Mouse (Mus musculus): ENCODE results near the gene Eid3. TPM values are rescaled to one million over a fixed set of nuclear protein-coding genes. Genes with fewer than 3 reads are reported as not detected.

Eid3 gene
- polyA plus RNA-seq, 1 experiment from 2014 or later, result 0.19 TPM

DNA sequence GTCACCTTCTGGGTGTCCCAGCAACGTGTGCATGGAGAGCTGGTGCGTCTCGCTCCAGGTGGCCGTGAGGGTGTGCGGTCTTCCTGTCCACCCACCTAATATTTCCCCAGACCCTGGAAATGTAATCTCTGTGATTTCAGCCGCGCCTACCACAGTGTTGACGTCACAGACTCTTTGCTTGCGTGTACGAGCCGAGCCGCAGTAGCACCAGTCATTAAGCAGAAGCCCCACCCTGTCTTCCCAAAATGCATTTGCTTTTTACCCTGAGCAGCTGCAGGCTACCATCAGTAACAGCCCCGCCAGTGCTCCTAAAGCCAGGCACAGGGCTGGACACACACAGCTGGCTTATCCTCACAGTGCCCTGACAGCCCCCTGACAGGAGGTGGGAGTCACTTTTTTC is 31.5 kb downstream of the Eid3 start:
- no peak overlapping the region for H3K27ac ChIP-seq

DNA sequence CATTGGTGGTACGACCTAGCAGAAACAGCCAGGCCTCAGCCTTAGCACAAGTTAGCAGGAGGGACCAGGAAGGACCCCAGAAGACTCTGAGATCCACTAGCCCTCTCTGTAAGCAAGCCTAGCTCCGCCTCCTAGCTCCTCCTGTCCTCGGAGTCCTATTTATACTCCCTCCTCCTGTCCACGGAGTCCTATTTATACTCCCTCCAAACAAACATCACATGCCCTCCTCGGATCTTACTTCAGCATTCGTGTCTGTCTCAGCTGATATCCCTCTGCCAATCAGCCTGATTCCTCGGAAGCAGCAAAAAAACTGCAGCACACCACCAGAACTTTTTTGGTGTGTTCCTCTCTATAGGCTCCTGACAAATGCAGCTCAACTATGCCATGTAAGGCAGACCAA is 32.5 kb downstream of the Eid3 start:
- Histone ChIP-seq H3K9me3 (replicated peaks) (no peaks in the 10 kb centered on the region), H3K4me1 (0 out of 2 replicates have a peak, but pooled peaks cover 3% of the 10 kb centered on the region), H3K4me2 (no peak overlapping the region), H3K4me3 (replicated peaks) (no peak overlapping the region), H3K36me3 (peaks cover 44% of the 10 kb centered on the region), H3K9ac (no peak overlapping the region), H3K27me3 (no peaks in the 10 kb centered on the region), H3K27ac (no peak overlapping the region)
- no peak for ATAC-seq (replicated peaks; ENCODE audit: low FRiP score)
- 53% methylated on average over 7 of the region's 7 CpGs for WGBS

More for the DNA sequence above, 31.5 kb downstream of the Eid3 start:
- Histone ChIP-seq H3K4me3 (replicated peaks) (no peak overlapping the region), H3K4me1 (0 out of 2 replicates have a peak, but pooled peaks cover 3% of the 10 kb centered on the region), H3K9ac (no peak overlapping the region), H3K36me3 (peaks cover 53% of the 10 kb centered on the region), H3K27me3 (no peaks in the 10 kb centered on the region), H3K9me3 (replicated peaks) (no peaks in the 10 kb centered on the region), H3K4me2 (no peak overlapping the region)
- 90% methylated on average over 13 of the region's 13 CpGs for WGBS
- ATAC-seq (replicated peaks; ENCODE audit: low FRiP score), result no peak

DNA sequence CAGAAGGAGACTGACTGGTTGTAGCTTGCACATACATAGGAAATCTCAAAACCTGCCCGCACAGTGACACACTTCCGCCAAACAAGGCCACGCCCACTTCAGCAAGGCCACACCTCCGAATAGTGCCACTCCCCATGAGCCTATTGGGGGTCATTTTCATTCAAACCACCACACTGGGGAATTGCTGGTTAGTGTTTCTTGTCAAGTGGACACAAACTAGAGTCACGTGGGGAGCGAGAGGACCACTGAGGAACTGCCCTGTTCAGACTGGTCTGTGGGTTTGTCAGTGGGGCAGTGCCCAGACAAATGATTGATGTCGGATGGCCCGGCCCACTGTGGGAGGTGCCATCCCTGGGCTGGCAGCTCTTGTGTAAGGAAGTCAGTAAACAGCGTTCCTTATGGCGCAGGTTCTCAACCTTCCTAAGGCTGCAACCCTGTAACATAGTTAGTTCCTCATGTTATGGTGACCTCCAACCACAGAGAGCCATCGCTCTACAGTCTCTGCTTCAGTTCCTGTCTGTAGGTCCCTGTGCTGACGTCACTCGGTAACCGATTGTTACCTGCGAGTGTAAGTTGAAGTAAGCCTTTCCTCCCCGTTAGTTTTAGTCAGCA is 33.5 kb downstream of the Eid3 start:
- 53% methylated on average over 16 of the region's 16 CpGs for WGBS
- H3K4me1 ChIP-seq, result 0 out of 2 replicates have a peak, but pooled peaks cover 3% of the 10 kb centered on the region
- H3K36me3 ChIP-seq, result peaks cover 33% of the 10 kb centered on the region
- ATAC-seq (replicated peaks; ENCODE audit: low FRiP score), result 0 out of 2 replicates have a peak, but pooled peaks have one; percentile 22
- no peak overlapping the region for H3K4me3 ChIP-seq (replicated peaks)
- no peaks in the 10 kb centered on the region for H3K9me3 ChIP-seq (replicated peaks)
- H3K27me3 ChIP-seq, result no peaks in the 10 kb centered on the region
- no peak overlapping the region for H3K27ac ChIP-seq
- H3K9ac ChIP-seq, result no peak overlapping the region
- peak overlapping the region; percentile 6 for H3K4me2 ChIP-seq

DNA sequence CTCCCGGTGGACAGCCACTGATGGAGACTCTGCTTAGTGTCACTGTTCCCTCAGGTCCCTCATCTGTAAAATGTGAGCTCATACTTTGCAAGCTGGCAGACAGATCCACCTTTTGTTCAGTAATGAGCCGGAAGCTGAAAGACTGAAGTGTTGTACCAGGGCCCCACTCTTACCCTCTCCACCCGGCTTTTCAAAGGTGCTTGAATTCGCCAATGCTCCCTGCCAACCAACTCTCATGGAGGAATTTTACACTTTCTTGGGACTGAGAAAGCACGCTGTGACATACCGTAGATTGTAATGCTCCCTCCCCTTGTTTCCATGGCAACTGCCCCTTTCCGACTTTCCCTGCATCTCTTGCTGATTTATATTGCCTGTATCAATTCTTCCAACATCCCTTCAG is 34.1 kb downstream of the Eid3 start:
- Histone ChIP-seq H3K9me3 (replicated peaks) (no peaks in the 10 kb centered on the region), H3K4me2 (no peak overlapping the region), H3K4me1 (0 out of 2 replicates have a peak, but pooled peaks cover 3% of the 10 kb centered on the region), H3K36me3 (peaks cover 27% of the 10 kb centered on the region), H3K9ac (no peak overlapping the region), H3K4me3 (replicated peaks) (no peak overlapping the region), H3K27ac (no peak overlapping the region), H3K27me3 (no peaks in the 10 kb centered on the region)
- no peak for ATAC-seq (replicated peaks; ENCODE audit: low FRiP score)
- WGBS, result 48% methylated on average over 7 of the region's 7 CpGs

DNA sequence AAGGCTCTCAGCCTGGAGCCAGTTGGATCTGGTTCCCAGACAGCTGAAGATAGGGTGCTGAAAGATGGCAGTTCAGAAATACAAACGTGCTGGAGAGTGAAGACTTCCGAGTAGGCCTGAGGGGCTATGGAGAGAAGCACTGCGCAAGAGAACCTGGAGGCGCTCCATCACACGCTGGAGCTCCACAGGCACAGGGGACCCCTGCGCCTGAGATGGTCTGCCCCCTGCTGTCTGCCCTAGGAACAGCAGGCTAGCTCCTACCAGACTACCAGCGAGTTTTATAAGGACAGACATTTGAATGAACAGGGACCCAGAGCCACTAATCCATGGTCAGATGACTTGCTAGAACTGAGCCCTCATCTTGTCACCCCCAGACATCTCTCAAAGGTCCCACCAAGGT is 35.0 kb downstream of the Eid3 start:
- no peak overlapping the region for H3K27ac ChIP-seq
- no peaks in the 10 kb centered on the region for H3K9me3 ChIP-seq (replicated peaks)
- H3K36me3 ChIP-seq, result peaks cover 18% of the 10 kb centered on the region
- no peak overlapping the region for H3K4me3 ChIP-seq (replicated peaks)
- peak; percentile 76 for ATAC-seq (replicated peaks; ENCODE audit: low FRiP score)
- H3K4me2 ChIP-seq, result no peak overlapping the region
- no peak overlapping the region for H3K9ac ChIP-seq
- WGBS, result 6% methylated on average over 7 of the region's 7 CpGs
- no peaks in the 10 kb centered on the region for H3K27me3 ChIP-seq
- H3K4me1 ChIP-seq, result 0 out of 2 replicates have a peak, but pooled peaks cover 3% of the 10 kb centered on the region

DNA sequence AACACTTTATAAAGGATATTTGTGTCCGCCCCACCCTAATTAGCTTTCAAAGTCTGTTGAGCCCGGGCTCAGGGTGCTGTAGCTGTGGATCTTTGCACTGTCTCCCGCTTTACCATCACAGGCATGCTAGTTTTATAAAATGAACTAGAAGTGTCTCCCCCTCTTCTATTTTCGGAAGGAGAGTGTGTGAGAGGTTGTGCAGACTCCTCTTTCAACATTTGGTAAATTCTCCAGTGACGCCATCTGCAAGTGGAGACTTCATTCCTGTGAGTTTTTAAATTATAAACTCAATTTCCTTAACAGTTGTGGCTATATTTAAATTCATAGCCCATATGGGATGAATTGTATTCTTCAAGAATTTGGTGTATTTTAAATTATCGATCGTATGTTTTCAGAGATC is 42.1 kb downstream of the Eid3 start:
- H3K36me3 ChIP-seq, result no peaks in the 10 kb centered on the region
- WGBS, result 86% methylated on average over 7 of the region's 7 CpGs

DNA sequence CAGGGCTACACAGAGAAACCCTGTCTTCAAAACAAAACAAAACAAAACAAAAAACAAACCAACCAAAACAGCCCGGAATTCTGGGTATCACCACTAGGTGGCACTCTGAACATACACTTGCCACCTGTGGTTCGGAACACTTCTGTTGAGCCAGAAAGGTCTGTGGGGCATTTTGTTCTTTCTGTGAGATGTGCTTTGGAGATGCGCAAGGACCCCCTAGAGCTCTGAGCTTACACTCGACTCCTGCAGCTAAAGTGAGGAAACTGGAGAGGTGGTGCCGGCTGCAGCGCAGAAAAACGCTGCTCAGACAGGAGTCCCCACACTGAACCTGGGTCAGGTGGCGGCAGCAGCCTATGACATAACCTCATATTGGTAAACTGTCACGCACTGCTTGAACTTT is 43.0 kb downstream of the Eid3 start:
- peak; percentile 54; the same call in 1 of the 2 replicates for ATAC-seq (replicated peaks; ENCODE audit: low FRiP score)
- no peaks in the 10 kb centered on the region for H3K36me3 ChIP-seq
- no peaks in the 10 kb centered on the region for H3K27me3 ChIP-seq
- no peak overlapping the region for H3K4me3 ChIP-seq (replicated peaks)
- H3K4me2 ChIP-seq, result peak overlapping the region; percentile 37
- peaks cover 5% of the 10 kb centered on the region for H3K4me1 ChIP-seq
- no peaks in the 10 kb centered on the region for H3K9me3 ChIP-seq (replicated peaks)
- H3K9ac ChIP-seq, result no peak overlapping the region
- no peak overlapping the region for H3K27ac ChIP-seq
- WGBS, result 18% methylated on average over 9 of the region's 9 CpGs

More for the DNA sequence above, 42.1 kb downstream of the Eid3 start:
- Histone ChIP-seq H3K4me1 (peaks cover 5% of the 10 kb centered on the region), H3K27ac (no peak overlapping the region), H3K9me3 (replicated peaks) (no peaks in the 10 kb centered on the region), H3K4me3 (replicated peaks) (no peak overlapping the region), H3K27me3 (no peaks in the 10 kb centered on the region), H3K4me2 (no peak overlapping the region), H3K9ac (no peak overlapping the region)
- ATAC-seq (replicated peaks; ENCODE audit: low FRiP score), result no peak

DNA sequence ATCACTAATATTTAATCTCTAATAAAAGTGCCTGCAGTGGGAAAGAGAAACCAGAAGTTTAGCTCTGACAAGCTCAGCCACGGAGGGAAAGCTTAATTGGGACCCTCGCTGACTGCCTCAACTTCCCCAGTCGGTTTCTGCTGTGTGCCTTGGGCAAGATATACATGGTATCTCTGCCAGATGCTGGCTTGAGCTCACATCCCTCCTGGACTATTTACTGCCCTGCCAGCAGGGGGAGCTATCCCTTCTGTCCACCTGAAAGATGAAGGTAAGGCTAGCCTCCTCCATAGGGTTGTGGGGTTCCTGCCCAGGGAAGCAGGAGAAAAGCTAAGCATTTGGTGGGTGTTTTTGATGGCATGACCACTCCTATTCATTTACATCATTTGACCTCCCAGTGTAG is 43.8 kb downstream of the Eid3 start:
- Histone ChIP-seq H3K36me3 (no peaks in the 10 kb centered on the region), H3K9ac (no peak overlapping the region), H3K27me3 (no peaks in the 10 kb centered on the region), H3K4me2 (no peak overlapping the region), H3K4me1 (peaks cover 5% of the 10 kb centered on the region), H3K4me3 (replicated peaks) (no peak overlapping the region), H3K9me3 (replicated peaks) (no peaks in the 10 kb centered on the region), H3K27ac (no peak overlapping the region)
- 78% methylated on average over 3 of the region's 3 CpGs for WGBS
- ATAC-seq (replicated peaks; ENCODE audit: low FRiP score), result no peak

DNA sequence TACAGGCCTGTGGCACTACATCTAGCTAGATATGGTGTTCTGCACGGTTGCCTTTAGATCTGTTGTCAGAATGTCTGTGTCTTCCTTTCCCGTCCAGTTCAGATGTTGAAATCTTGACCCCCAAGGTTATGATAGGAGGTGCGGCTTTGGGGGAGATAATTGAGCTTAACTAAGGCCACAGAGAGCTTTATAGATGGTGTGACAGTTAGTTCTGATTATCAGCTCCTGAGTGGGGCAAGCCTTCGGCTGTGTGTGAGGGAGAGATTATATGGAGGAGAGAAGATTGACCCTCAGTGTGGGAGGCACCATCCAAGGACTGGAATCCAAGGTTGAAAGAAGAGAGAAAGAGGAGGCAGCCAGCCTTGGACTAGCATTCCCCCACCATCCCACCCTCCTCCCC is 46.8 kb downstream of the Eid3 start:
- H3K27ac ChIP-seq, result no peak overlapping the region
- peaks cover 5% of the 10 kb centered on the region for H3K4me1 ChIP-seq

DNA sequence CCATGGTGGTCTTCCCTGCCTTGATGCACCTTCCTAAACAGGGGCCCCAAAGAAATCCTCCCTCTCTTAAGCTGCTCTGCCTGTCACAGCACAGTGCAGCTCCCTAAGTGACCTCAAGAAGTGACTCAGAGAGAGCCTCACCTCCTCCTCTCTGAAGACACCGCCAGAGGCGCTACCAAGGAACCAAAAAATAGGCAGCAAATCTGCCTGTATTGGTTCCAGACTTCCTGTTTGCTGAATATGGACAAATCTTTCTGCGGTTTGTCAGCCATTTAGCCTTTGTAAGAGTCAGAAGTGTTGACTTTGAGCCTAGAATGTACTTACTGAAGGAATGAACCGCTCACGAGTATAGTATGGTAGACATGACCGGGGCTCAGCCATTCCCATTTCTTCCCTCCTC is 47.3 kb downstream of the Eid3 start:
- Histone ChIP-seq H3K4me3 (replicated peaks) (no peak overlapping the region), H3K36me3 (no peaks in the 10 kb centered on the region), H3K27ac (no peak overlapping the region), H3K4me1 (peaks cover 5% of the 10 kb centered on the region), H3K9ac (no peak overlapping the region), H3K9me3 (replicated peaks) (no peaks in the 10 kb centered on the region), H3K27me3 (no peaks in the 10 kb centered on the region), H3K4me2 (no peak overlapping the region)
- 87% methylated on average over 6 of the region's 6 CpGs for WGBS
- no peak for ATAC-seq (replicated peaks; ENCODE audit: low FRiP score)

More for the DNA sequence above, 46.8 kb downstream of the Eid3 start:
- Histone ChIP-seq H3K9me3 (replicated peaks) (no peaks in the 10 kb centered on the region), H3K4me2 (no peak overlapping the region), H3K36me3 (no peaks in the 10 kb centered on the region), H3K4me3 (replicated peaks) (no peak overlapping the region), H3K27me3 (no peaks in the 10 kb centered on the region), H3K9ac (no peak overlapping the region)
- ATAC-seq (replicated peaks; ENCODE audit: low FRiP score), result no peak
- 61% methylated on average over 4 of the region's 4 CpGs for WGBS

Other genes with a start within 250 kb of the Eid3 start
- 49.7 and 51.3 TPM in 2 replicates for gene 1190007I07Rik, start 243.4 kb upstream of the Eid3 start, polyA plus RNA-seq (2015; fragmentation: Nextera tagmentation; extraction: Ambion mirVana)
- 153 and 154 TPM in 2 replicates for gene Tdg, start 236.8 kb upstream of the Eid3 start, polyA plus RNA-seq (2015; fragmentation: Nextera tagmentation; extraction: Ambion mirVana)
- gene Glt8d2, start 176.0 kb upstream of the Eid3 start, polyA plus RNA-seq (2015; fragmentation: Nextera tagmentation; extraction: Ambion mirVana), result 4.0 and 5.0 TPM in 2 replicates
- gene Hcfc2, start 170.5 kb upstream of the Eid3 start, polyA plus RNA-seq (2015; fragmentation: Nextera tagmentation; extraction: Ambion mirVana), result 33.2 and 33.3 TPM in 2 replicates
- gene Nfyb, start 102.5 kb upstream of the Eid3 start, polyA plus RNA-seq (2015; fragmentation: Nextera tagmentation; extraction: Ambion mirVana), result 47.7 and 48.9 TPM in 2 replicates
- 105 and 107 TPM in 2 replicates for gene Txnrd1, start 32.7 kb upstream of the Eid3 start, polyA plus RNA-seq (2015; fragmentation: Nextera tagmentation; extraction: Ambion mirVana)
- 3.8 and 4.7 TPM in 2 replicates for gene Chst11, start 118.9 kb downstream of the Eid3 start, polyA plus RNA-seq (2015; fragmentation: Nextera tagmentation; extraction: Ambion mirVana)